Mouse (Mus musculus) CH12.LX (cell line): ENCODE results near the gene Ddx27. TPM values are rescaled to one million over a fixed set of nuclear protein-coding genes. Genes with fewer than 3 reads are reported as not detected.

Experiments
- DNase-seq: peaks from one replicate; pipeline ENCODE4 v3.0.0-alpha.2; 2013; ENCODE audit errors: extremely low read depth
- H3K27ac ChIP-seq: 2 replicates; pipeline ENCODE4 v1.5.1; 2012; ENCODE audit warnings: low read depth, mild to moderate bottlenecking, control low read depth, moderate library complexity; ENCODE audit not compliant: insufficient read depth
- H3K27me3 ChIP-seq: replicated peaks from 2 replicates; pipeline ENCODE3; 2012; ENCODE audit warnings: inconsistent platforms
- H3K36me3 ChIP-seq, 2 experiments: replicated peaks in 1 of 2; 2 replicates each; pipeline versions ENCODE3 to v1.6.1; 2012; ENCODE audit warnings: inconsistent platforms in 1 of 2, low read length in 1 of 2, mild to moderate bottlenecking in 1 of 2, mixed read lengths in 1 of 2, moderate library complexity in 1 of 2; ENCODE audit not compliant: control insufficient read depth in 1 of 2, insufficient read depth in 1 of 2
- H3K4me1 ChIP-seq, 2 experiments: 2 replicates each; pipeline ENCODE4 v1.6.1; 2012; ENCODE audit warnings: inconsistent platforms in 1 of 2, moderate library complexity in 1 of 2; ENCODE audit not compliant: insufficient read depth in 2 of 2, control insufficient read depth in 1 of 2
- H3K4me2 ChIP-seq: 2 replicates; pipeline ENCODE4 v1.6.1; 2012; ENCODE audit warnings: low read depth, mild to moderate bottlenecking, control low read depth; ENCODE audit not compliant: poor library complexity, insufficient read depth, severe bottlenecking
- H3K4me3 ChIP-seq, 3 experiments: fragments of 150-350 bp in 1 of 3; sonication (generic) in 1 of 3; replicated peaks in 1 of 3; 2 replicates each; pipeline versions ENCODE3 to v1.5.1; 2011 to 2012; ENCODE audit warnings: low read depth in 2 of 3, low read length in 2 of 3, mild to moderate bottlenecking in 2 of 3, moderate library complexity in 2 of 3, control low read depth in 1 of 3, improper control_type of control experiment in 1 of 3, inconsistent platforms in 1 of 3, mixed read lengths in 1 of 3; ENCODE audit not compliant: poor library complexity in 1 of 3
- H3K79me2 ChIP-seq: replicated peaks from 2 replicates; pipeline ENCODE4 v1.6.1; 2012; ENCODE audit warnings: mild to moderate bottlenecking, moderate library complexity; ENCODE audit not compliant: control insufficient read depth, poor library complexity, insufficient read depth, severe bottlenecking; ENCODE audit errors: extremely low read depth
- H3K9ac ChIP-seq: 2 replicates; pipeline ENCODE4 v1.6.1; 2012; ENCODE audit warnings: low read depth, mild to moderate bottlenecking, control low read depth, moderate library complexity; ENCODE audit not compliant: insufficient read depth
- H3K9me3 ChIP-seq: replicated peaks from 2 replicates; pipeline ENCODE3; 2012; ENCODE audit warnings: low read length, inconsistent platforms, mixed read lengths
- BHLHE40 ChIP-seq: IDR thresholded peaks from 2 replicates; pipeline ENCODE4 v1.6.1; 2011; ENCODE audit warnings: mild to moderate bottlenecking, low read depth, low read length, improper control_type of control experiment
- CHD1 ChIP-seq: IDR thresholded peaks from 2 replicates; pipeline ENCODE4 v1.6.1; 2012; ENCODE audit warnings: low read depth, low read length, improper control_type of control experiment, inconsistent platforms
- CHD2 ChIP-seq: IDR thresholded peaks from 2 replicates; pipeline ENCODE4 v1.6.1; 2011; ENCODE audit warnings: low read length, improper control_type of control experiment
- CTCF ChIP-seq, 2 experiments: IDR thresholded peaks in 1 of 2; conservative IDR thresholded peaks in 1 of 2; 2 replicates each; pipeline ENCODE4 v1.5.1; 2011 to 2012; ENCODE audit warnings: low read depth in 2 of 2, low read length in 2 of 2, improper control_type of control experiment in 1 of 2, inconsistent platforms in 1 of 2, mild to moderate bottlenecking in 1 of 2, moderate library complexity in 1 of 2
- E2F4 ChIP-seq: IDR thresholded peaks from 2 replicates; pipeline ENCODE4 v1.6.1; 2011; ENCODE audit warnings: low read depth, low read length, improper control_type of control experiment; ENCODE audit not compliant: insufficient replicate concordance
- ELF1 ChIP-seq: IDR thresholded peaks from 2 replicates; pipeline ENCODE4 v1.6.1; 2014; ENCODE audit warnings: low read depth, mild to moderate bottlenecking, inconsistent platforms, low read length, improper control_type of control experiment
- EP300 ChIP-seq: IDR thresholded peaks from 2 replicates; pipeline ENCODE4 v1.6.1; 2011; ENCODE audit warnings: low read length, improper control_type of control experiment
- ETS1 ChIP-seq: conservative IDR thresholded peaks from 2 replicates; pipeline ENCODE4 v1.6.1; 2012; ENCODE audit warnings: low read depth, mild to moderate bottlenecking, inconsistent platforms, low read length, improper control_type of control experiment, moderate library complexity
- GABPA ChIP-seq: IDR thresholded peaks from 2 replicates; pipeline ENCODE4 v1.6.1; 2012; ENCODE audit warnings: low read depth, low read length, improper control_type of control experiment, inconsistent platforms; ENCODE audit not compliant: insufficient replicate concordance
- HCFC1 ChIP-seq: IDR thresholded peaks from 2 replicates; pipeline ENCODE4 v1.6.1; 2012; ENCODE audit warnings: low read depth, mild to moderate bottlenecking, inconsistent platforms, low read length, improper control_type of control experiment
- IRF4 ChIP-seq: IDR thresholded peaks from 2 replicates; pipeline ENCODE4 v1.6.1; 2014; ENCODE audit warnings: low read depth, mild to moderate bottlenecking, inconsistent platforms, low read length, improper control_type of control experiment
- JUN ChIP-seq: IDR thresholded peaks from 2 replicates; pipeline ENCODE4 v1.6.1; 2011; ENCODE audit warnings: low read depth, mild to moderate bottlenecking, low read length, improper control_type of control experiment, moderate library complexity; ENCODE audit not compliant: insufficient read depth
- JUND ChIP-seq: conservative IDR thresholded peaks from 2 replicates; pipeline ENCODE4 v1.6.1; 2011; ENCODE audit warnings: low read depth, low read length, improper control_type of control experiment
- KAT2A ChIP-seq: IDR thresholded peaks from 2 replicates; pipeline ENCODE4 v1.6.1; 2012; ENCODE audit warnings: low read length, improper control_type of control experiment, inconsistent platforms; ENCODE audit not compliant: insufficient replicate concordance
- MAFK ChIP-seq: IDR thresholded peaks from 2 replicates; pipeline ENCODE4 v1.6.1; 2011; ENCODE audit warnings: low read length, improper control_type of control experiment; ENCODE audit not compliant: insufficient replicate concordance
- MAX ChIP-seq: IDR thresholded peaks from 2 replicates; pipeline ENCODE4 v1.6.1; 2011; ENCODE audit warnings: low read length, improper control_type of control experiment
- MAZ ChIP-seq: IDR thresholded peaks from 2 replicates; pipeline ENCODE4 v1.6.1; 2012; ENCODE audit warnings: low read depth, mild to moderate bottlenecking, inconsistent platforms, low read length, improper control_type of control experiment, moderate library complexity
- MEF2A ChIP-seq: IDR thresholded peaks from 2 replicates; pipeline ENCODE4 v1.6.1; 2014; ENCODE audit warnings: low read depth, mild to moderate bottlenecking, inconsistent platforms, low read length, improper control_type of control experiment, borderline replicate concordance
- MXI1 ChIP-seq: IDR thresholded peaks from 2 replicates; pipeline ENCODE4 v1.6.1; 2011; ENCODE audit warnings: mild to moderate bottlenecking, low read depth, low read length, improper control_type of control experiment
- MYC ChIP-seq: IDR thresholded peaks from 2 replicates; pipeline ENCODE4 v1.6.1; 2011; ENCODE audit warnings: low read depth, mild to moderate bottlenecking, improper control_type of control experiment, low read length
- NELFE ChIP-seq: IDR thresholded peaks from 2 replicates; pipeline ENCODE4 v1.6.1; 2011; ENCODE audit warnings: low read depth, low read length, improper control_type of control experiment
- NRF1 ChIP-seq: IDR thresholded peaks from 2 replicates; pipeline ENCODE4 v1.6.1; 2014; ENCODE audit warnings: low read depth, mild to moderate bottlenecking, inconsistent platforms, low read length, improper control_type of control experiment, moderate library complexity
- PAX5 ChIP-seq: IDR thresholded peaks from 2 replicates; pipeline ENCODE4 v1.6.1; 2012; ENCODE audit warnings: low read length, inconsistent platforms, mixed read lengths
- POLR2A ChIP-seq: IDR thresholded peaks from 2 replicates; pipeline ENCODE4 v1.6.1; 2011; ENCODE audit warnings: low read depth, mild to moderate bottlenecking, improper control_type of control experiment, low read length
- POLR2AphosphoS2 ChIP-seq: IDR thresholded peaks from 2 replicates; pipeline ENCODE4 v1.6.1; 2011; ENCODE audit warnings: low read depth, low read length, improper control_type of control experiment
- RAD21 ChIP-seq: IDR thresholded peaks from 2 replicates; pipeline ENCODE4 v1.6.1; 2011; ENCODE audit warnings: low read depth, mild to moderate bottlenecking, low read length, improper control_type of control experiment, moderate library complexity
- RCOR1 ChIP-seq: conservative IDR thresholded peaks from 2 replicates; pipeline ENCODE4 v1.6.1; 2012; ENCODE audit warnings: low read depth, mild to moderate bottlenecking, inconsistent platforms, low read length, improper control_type of control experiment
- SIN3A ChIP-seq: IDR thresholded peaks from 2 replicates; pipeline ENCODE4 v1.6.1; 2012; ENCODE audit warnings: low read length, improper control_type of control experiment, inconsistent platforms
- SMC3 ChIP-seq: IDR thresholded peaks from 2 replicates; pipeline ENCODE4 v1.6.1; 2011; ENCODE audit warnings: low read depth, low read length, improper control_type of control experiment
- TBP ChIP-seq: conservative IDR thresholded peaks from 2 replicates; pipeline ENCODE4 v1.6.1; 2011; ENCODE audit warnings: low read depth, low read length, improper control_type of control experiment
- TCF12 ChIP-seq: IDR thresholded peaks from 2 replicates; pipeline ENCODE4 v1.6.1; 2014; ENCODE audit warnings: low read depth, mild to moderate bottlenecking, inconsistent platforms, low read length, improper control_type of control experiment
- UBTF ChIP-seq: IDR thresholded peaks from 2 replicates; pipeline ENCODE4 v1.6.1; 2012; ENCODE audit warnings: low read depth, mild to moderate bottlenecking, inconsistent platforms, low read length, improper control_type of control experiment, moderate library complexity
- USF1 ChIP-seq: IDR thresholded peaks from 2 replicates; pipeline ENCODE4 v1.6.1; 2014; ENCODE audit warnings: low read depth, mild to moderate bottlenecking, inconsistent platforms, low read length, improper control_type of control experiment
- USF2 ChIP-seq: conservative IDR thresholded peaks from 2 replicates; pipeline ENCODE4 v1.6.1; 2011; ENCODE audit warnings: low read depth, low read length, improper control_type of control experiment
- ZC3H11A ChIP-seq: IDR thresholded peaks from 2 replicates; pipeline ENCODE4 v1.6.1; 2012; ENCODE audit warnings: low read depth, mild to moderate bottlenecking, inconsistent platforms, low read length, improper control_type of control experiment
- ZKSCAN1 ChIP-seq: IDR thresholded peaks from 2 replicates; pipeline ENCODE4 v1.6.1; 2012; ENCODE audit warnings: low read depth, inconsistent platforms, low read length, improper control_type of control experiment, borderline replicate concordance
- ZMIZ1 ChIP-seq: IDR thresholded peaks from 2 replicates; pipeline ENCODE4 v1.6.1; 2012; ENCODE audit warnings: low read depth, mild to moderate bottlenecking, inconsistent platforms, low read length, improper control_type of control experiment
- ZNF384 ChIP-seq: IDR thresholded peaks from 2 replicates; pipeline ENCODE4 v1.6.1; 2012; ENCODE audit warnings: low read depth, low read length, improper control_type of control experiment, inconsistent platforms
- dilution Hi-C: fragments of 300-500 bp; cut with MboI; formaldehyde crosslinking; loops from 2 replicates; pipeline ENCODE4 v1.14.3; 2020; ENCODE audit warnings: low sequenced_read_pairs; ENCODE audit not compliant: extremely low pct_unique_long_range_greater_than_20kb, extremely low pct_ligation_motif_present
- in situ Hi-C: fragments of 300-500 bp; cut with MboI; formaldehyde crosslinking; loops from 3 replicates; pipeline ENCODE4 v1.14.3; 2019; ENCODE audit warnings: low sequenced_read_pairs, low pct_ligation_motif_present, low pct_unique_long_range_greater_than_20kb, mixed read lengths
- polyA plus RNA-seq: library from polyadenylated mRNA; unstranded; fragments of >175 nt; gene quantifications from 2 replicates; pipeline ENCODE4 v1.2.1, GENCODE M21; 2012; ENCODE audit warnings: low read depth; ENCODE audit not compliant: insufficient read length
- total RNA-seq, 2 experiments: library from RNA; depleted of rRNA; stranded (reverse); fragments of 300-350 nt in 1 of 2; fragments of >200 nt in 1 of 2; gene quantifications; 2 replicates each; pipeline ENCODE4 v1.2.3; 2012 to 2014

Gene Ddx27
- total and polyA plus RNA-seq, 3 experiments = 139 to 224 (median 157) TPM

DNA sequence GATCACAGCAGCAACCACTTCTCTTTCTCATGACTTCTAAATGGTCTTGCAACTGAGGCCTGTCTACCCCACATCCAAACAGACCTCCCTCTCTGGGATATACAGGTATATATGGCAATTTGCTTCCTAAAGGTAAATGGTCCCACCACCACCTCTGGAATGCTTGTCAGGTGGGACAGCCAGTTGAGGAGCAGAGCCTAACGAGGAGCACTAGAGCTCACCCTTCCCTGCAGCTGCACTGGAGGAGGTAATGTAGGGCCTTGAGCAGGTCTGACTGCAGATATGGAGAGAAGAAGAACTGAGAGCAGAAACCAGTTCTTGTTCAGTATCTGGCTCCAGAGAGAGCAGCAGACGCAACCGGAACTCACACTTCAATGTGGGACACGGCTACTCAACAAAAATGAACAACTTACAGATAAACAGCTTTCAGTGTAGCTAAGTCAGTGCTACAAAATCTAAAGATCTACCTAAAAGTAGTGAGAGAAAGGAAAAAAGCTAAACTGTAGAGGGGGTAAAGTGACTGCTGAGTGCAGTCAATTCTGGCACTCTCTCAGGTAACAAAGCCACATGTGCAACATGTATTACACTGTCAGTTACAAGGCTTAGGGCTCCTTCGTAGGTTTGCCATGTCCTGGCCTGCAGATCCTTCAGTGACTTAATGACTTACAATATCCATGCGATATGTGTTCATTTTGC lies 40.7 kb upstream of the Ddx27 start:
- in situ Hi-C loops (no loop called here), dilution Hi-C loops (no loop called here)
- Histone ChIP-seq H3K27me3 (no peaks in the 10 kb centered on the region), H3K27ac (peak overlapping the region; percentile 88), H3K9me3 (no peaks in the 10 kb centered on the region), H3K9ac (no peak overlapping the region), H3K79me2 (peaks cover 53% of the 10 kb centered on the region), H3K36me3 (peaks cover 0 to 2% of the 10 kb centered on the region in 2 experiments), H3K4me2 (peak overlapping the region; percentile 24; the same call in 1 of the 2 replicates), H3K4me3 (peak overlapping the region in 1 of 3 experiments; percentile 7), H3K4me1 (peaks cover 13 to 82% of the 10 kb centered on the region in 2 experiments)
- TF ChIP-seq MAX (0 out of 2 replicates have a peak, but pooled peaks have one; percentile 2), UBTF (no peak), JUN (no peak), TCF12 (0 out of 2 replicates have a peak, but pooled peaks have one; percentile 9), MAZ (0 out of 2 replicates have a peak, but pooled peaks have one; percentile 38), GABPA (no peak), RAD21 (no peak), CHD1 (peak; percentile 91), ZKSCAN1 (no peak), SMC3 (no peak), IRF4 (no peak; the same call in 1 of the 2 replicates), PAX5 (no peak), MXI1 (peak; percentile 73), MYC (peak; percentile 60), NELFE (no peak), ELF1 (0 out of 2 replicates have a peak, but pooled peaks have one; percentile 7), NRF1 (no peak), JUND (no peak), HCFC1 (0 out of 2 replicates have a peak, but pooled peaks have one; percentile 24), CHD2 (no peak; the same call in 1 of the 2 replicates), ZMIZ1 (no peak), SIN3A (peak; percentile 74; the same call in 1 of the 2 replicates), POLR2A (no peak), E2F4 (no peak), BHLHE40 (no peak; the same call in 1 of the 2 replicates), CTCF (conservative IDR thresholded peaks at IDR 0.05 in 1 of 2, IDR thresholded peaks at IDR 0.05 in 1 of 2; ENCODE audit: low read depth in 2 of 2, low read length in 2 of 2) (no peak), TBP (no peak), ZC3H11A (no peak), KAT2A (no peak), MEF2A (no peak), POLR2AphosphoS2 (no peak), USF2 (no peak), RCOR1 (no peak), ZNF384 (no peak), USF1 (no peak), EP300 (peak; percentile 58), ETS1 (no peak), MAFK (no peak)
- peak; percentile 45 for DNase-seq
